ENCODE assay signal across 8 mouse cellular contexts in the genomic region with DNA sequence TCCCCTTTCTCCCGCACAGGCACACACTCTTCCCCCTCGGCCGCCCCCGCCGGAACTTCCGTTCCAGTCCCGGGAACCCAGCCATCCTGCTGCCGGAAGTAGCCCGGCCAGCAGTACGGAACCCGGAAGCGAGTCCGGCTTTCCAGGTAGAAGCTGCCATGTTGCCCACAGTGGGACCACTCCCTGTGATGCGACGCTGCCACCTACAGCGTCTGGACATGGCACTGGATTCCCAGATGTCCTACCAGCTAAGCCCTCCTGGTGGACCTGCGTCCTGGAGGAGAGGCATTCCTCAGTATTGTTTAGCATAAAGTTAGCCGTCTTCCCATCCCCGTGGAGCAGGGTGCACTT. TPM values are rescaled to one million over a fixed set of nuclear protein-coding genes. Genes with fewer than 3 reads are reported as not detected.
DNase-seq lines count a peak whose midpoint lies in the region; ATAC-seq and TF ChIP-seq lines count a peak whose summit lies in the region.

Gene Lypla2 (minus strand): TSS at position 71 of the 351 bp plus-strand sequence.

- peaks cover 66% of the 10 kb centered on the region for H3K36me3 ChIP-seq in heart, embryonic 13.5 days
- peaks cover 74% of the 10 kb centered on the region for H3K36me3 ChIP-seq in liver, embryonic 13.5 days
- peaks cover 27% of the 10 kb centered on the region for H3K36me3 ChIP-seq in stomach, embryonic 16.5 days (ENCODE audit: control insufficient read depth, insufficient read depth, low read length)

- peak within 1 kb of the TSS; percentile 98 for H3K4me2 ChIP-seq in heart, embryonic 13.5 days
- H3K4me2 ChIP-seq in liver, embryonic 13.5 days: peak within 1 kb of the TSS; percentile 86
- peak within 1 kb of the TSS; percentile 90 for H3K4me2 ChIP-seq in stomach, embryonic 16.5 days (ENCODE audit: low read depth, low read length)

- H3K9ac ChIP-seq in heart, embryonic 13.5 days: peak within 1 kb of the TSS; percentile 95
- peak within 1 kb of the TSS; percentile 93 for H3K9ac ChIP-seq in liver, embryonic 13.5 days
- peak within 1 kb of the TSS; percentile 94 for H3K9ac ChIP-seq in stomach, embryonic 16.5 days (ENCODE audit: low read length)

- TF ChIP-seq POLR2A in brain, embryonic 14.5 days (IDR thresholded peaks at IDR 0.05; ENCODE audit: borderline replicate concordance, extremely low read depth, insufficient read depth, insufficient read length, poor library complexity, severe bottlenecking): peak; percentile 38; the same call in 1 of the 2 replicates

- ATAC-seq in erythroid progenitor cell, adult 5-6 weeks (replicated peaks; ENCODE audit: low FRiP score, poor library complexity, severe bottlenecking): peak; percentile 85
- no peak; the same call in 1 of the 2 replicates for ATAC-seq in heart, embryonic 13.5 days (ENCODE audit: extremely low read depth, insufficient number of reproducible peaks, low FRiP score, low TSS enrichment)
- peak; percentile 76 for ATAC-seq in liver, embryonic 13.5 days (ENCODE audit: low read depth)
- ATAC-seq in stomach, embryonic 16.5 days (ENCODE audit: insufficient read depth, low FRiP score): peak; percentile 82

- 2% methylated on average over 19 of the region's 19 CpGs for WGBS in heart, embryonic 13.5 days
- 1% methylated on average over 19 of the region's 19 CpGs for WGBS in liver, embryonic 13.5 days (ENCODE audit: insufficient replicate concordance)
- under 1% methylated on average over 19 of the region's 19 CpGs for WGBS in stomach, embryonic 16.5 days

- H3K27me3 ChIP-seq in heart, embryonic 13.5 days (replicated peaks): no peaks in the 10 kb centered on the region
- no peaks in the 10 kb centered on the region for H3K27me3 ChIP-seq in liver, embryonic 13.5 days
- no peaks in the 10 kb centered on the region for H3K27me3 ChIP-seq in stomach, embryonic 16.5 days (ENCODE audit: control insufficient read depth, insufficient read depth, low read length)

- H3K27ac ChIP-seq in heart, embryonic 13.5 days (replicated peaks): peak within 1 kb of the TSS; percentile 58
- H3K27ac ChIP-seq in liver, embryonic 13.5 days: peak within 1 kb of the TSS; percentile 79
- H3K27ac ChIP-seq in stomach, embryonic 16.5 days (ENCODE audit: low read length): peak within 1 kb of the TSS; percentile 51; the same call in 1 of the 2 replicates

- peaks cover 23% of the 10 kb centered on the region for H3K4me1 ChIP-seq in heart, embryonic 13.5 days
- peaks cover 35% of the 10 kb centered on the region for H3K4me1 ChIP-seq in liver, embryonic 13.5 days (replicated peaks)
- peaks cover 11% of the 10 kb centered on the region for H3K4me1 ChIP-seq in stomach, embryonic 16.5 days (ENCODE audit: control insufficient read depth, insufficient read depth, low read length)

- peak within 1 kb of the TSS; percentile 99 for H3K4me3 ChIP-seq in heart, embryonic 13.5 days
- H3K4me3 ChIP-seq in liver, embryonic 13.5 days (replicated peaks): peak within 1 kb of the TSS; percentile 89
- peak within 1 kb of the TSS; percentile 97 for H3K4me3 ChIP-seq in stomach, embryonic 16.5 days (replicated peaks; ENCODE audit: low read length)

- DNase-seq in CD4-positive helper T cell, adult 2 months (ENCODE audit: low read depth, low spot score): peak; percentile 79
- peak; percentile 94 for DNase-seq in brain, embryonic 14.5 days (ENCODE audit: low read depth)
- DNase-seq in kidney, postnatal 10 days: peak; percentile 94
- DNase-seq in liver, embryonic 13.5 days: peak; percentile 68
- DNase-seq in neural tube, embryonic 10.5 days (ENCODE audit: extremely low spot score, low spot score): peak; percentile 81

- peak; percentile 2; the same call in 1 of the 2 replicates for TF ChIP-seq CTCF in brain, embryonic 14.5 days (IDR thresholded peaks at IDR 0.05; ENCODE audit: borderline replicate concordance, extremely low read depth, insufficient read depth, insufficient read length)

- H3K9me3 ChIP-seq in heart, embryonic 13.5 days: no peaks in the 10 kb centered on the region
- no peaks in the 10 kb centered on the region for H3K9me3 ChIP-seq in liver, embryonic 13.5 days (replicated peaks)
- H3K9me3 ChIP-seq in stomach, embryonic 16.5 days (replicated peaks; ENCODE audit: control insufficient read depth, low read length): no peaks in the 10 kb centered on the region

RNA-seq across cellular contexts. Expression of gene Lypla2, which starts in this region (rescaled TPM):
- 167 and 198 TPM in 2 replicates for polyA plus RNA-seq in brain, embryonic 14.5 days (2012; rRNA removed)
- 16.3 and 18.7 TPM in 2 replicates for total RNA-seq in erythroid progenitor cell, adult 5-6 weeks (2015; ENCODE audit: low replicate concordance)
- total RNA-seq in erythroid progenitor cell, adult 5-6 weeks (2017; ENCODE audit: low replicate concordance): 6.3 and 12.9 TPM in 2 replicates
- 65.5 and 75.4 TPM in 2 replicates for polyA plus RNA-seq in heart, embryonic 13.5 days (2015; fragmentation: Nextera tagmentation; extraction: Ambion mirVana)
- polyA plus RNA-seq in liver, embryonic 13.5 days (2015; fragmentation: Nextera tagmentation; extraction: Ambion mirVana): 48.9 and 49.7 TPM in 2 replicates
- 94.9 and 97.8 TPM in 2 replicates for polyA plus RNA-seq in stomach, embryonic 16.5 days (2015; fragmentation: Nextera tagmentation; extraction: Ambion mirVana)
